Mouse (Mus musculus): ENCODE results near the gene Cpa5. TPM values are rescaled to one million over a fixed set of nuclear protein-coding genes. Genes with fewer than 3 reads are reported as not detected.

Gene Cpa5
- polyA plus RNA-seq, 1 experiment: 89.5 TPM

DNA sequence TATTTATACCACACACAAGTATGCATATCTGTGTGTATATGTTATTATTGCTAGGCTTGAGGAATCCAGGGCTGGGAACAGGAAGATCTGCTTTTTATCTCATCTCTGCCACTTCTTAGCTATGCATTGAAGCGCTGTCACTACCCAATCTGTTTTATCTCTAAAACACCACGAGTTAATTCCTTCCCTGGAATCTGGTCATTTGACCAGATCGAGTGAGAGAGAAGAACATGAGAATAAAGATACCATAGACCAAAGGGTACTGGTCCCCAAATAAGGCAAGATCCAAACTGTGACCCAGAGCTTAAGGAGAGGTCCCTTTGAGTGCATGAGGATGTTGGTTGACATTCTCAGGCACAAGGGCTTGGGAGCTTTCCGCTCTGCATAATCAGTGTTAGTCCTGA lies 11.2 kb downstream of the Cpa5 start:
- TF ChIP-seq POLR2A (IDR thresholded peaks at IDR 0.05; ENCODE audit: control insufficient read depth, low read depth, low read length): no peak
- no peak for TF ChIP-seq CTCF (IDR thresholded peaks at IDR 0.05; ENCODE audit: control insufficient read depth, insufficient read depth, insufficient replicate concordance, low read depth, low read length)
- no peaks in the 10 kb centered on the region for H3K36me3 ChIP-seq (ENCODE audit: control insufficient read depth, insufficient read depth, low read length)
- no peak overlapping the region for H3K27ac ChIP-seq (ENCODE audit: control insufficient read depth, insufficient read depth, low read depth, low read length)
- peaks cover 3% of the 10 kb centered on the region; the same call in 1 of the 2 replicates for H3K4me1 ChIP-seq (ENCODE audit: control insufficient read depth, insufficient read depth, low read length)
- H3K4me3 ChIP-seq (ENCODE audit: control insufficient read depth, low read depth, low read length): no peak overlapping the region
- H3K27me3 ChIP-seq (ENCODE audit: control insufficient read depth, insufficient read depth, low read length): no peaks in the 10 kb centered on the region

DNA sequence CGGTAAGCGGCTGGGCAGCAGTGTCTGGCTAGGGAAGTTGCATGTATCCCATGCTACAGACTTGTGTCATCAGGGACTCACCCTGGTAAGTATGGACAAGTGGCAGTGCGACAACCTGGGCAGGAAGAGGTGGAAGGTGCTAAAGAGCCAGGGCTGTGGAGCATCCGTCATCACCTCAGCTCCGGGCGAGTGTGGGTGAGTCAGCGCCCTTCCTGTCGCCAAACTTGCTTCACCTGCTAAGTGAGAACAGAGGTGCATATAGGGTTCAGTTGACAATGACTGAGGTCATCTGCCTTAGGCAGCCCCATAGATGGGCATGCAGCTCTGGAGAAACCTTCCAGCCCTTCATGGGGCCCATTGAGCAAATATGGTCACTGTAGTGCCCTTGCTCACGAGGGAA lies 14.0 kb downstream of the Cpa5 start:
- H3K27me3 ChIP-seq (ENCODE audit: control insufficient read depth, insufficient read depth, low read length): no peaks in the 10 kb centered on the region
- no peak overlapping the region for H3K4me3 ChIP-seq (ENCODE audit: control insufficient read depth, low read depth, low read length)
- no peaks in the 10 kb centered on the region for H3K4me1 ChIP-seq (ENCODE audit: control insufficient read depth, insufficient read depth, low read length)
- no peak overlapping the region for H3K27ac ChIP-seq (ENCODE audit: control insufficient read depth, insufficient read depth, low read depth, low read length)
- TF ChIP-seq CTCF (IDR thresholded peaks at IDR 0.05; ENCODE audit: control insufficient read depth, insufficient read depth, insufficient replicate concordance, low read depth, low read length): no peak
- TF ChIP-seq POLR2A (IDR thresholded peaks at IDR 0.05; ENCODE audit: control insufficient read depth, low read depth, low read length): no peak
- H3K36me3 ChIP-seq (ENCODE audit: control insufficient read depth, insufficient read depth, low read length): no peaks in the 10 kb centered on the region

DNA sequence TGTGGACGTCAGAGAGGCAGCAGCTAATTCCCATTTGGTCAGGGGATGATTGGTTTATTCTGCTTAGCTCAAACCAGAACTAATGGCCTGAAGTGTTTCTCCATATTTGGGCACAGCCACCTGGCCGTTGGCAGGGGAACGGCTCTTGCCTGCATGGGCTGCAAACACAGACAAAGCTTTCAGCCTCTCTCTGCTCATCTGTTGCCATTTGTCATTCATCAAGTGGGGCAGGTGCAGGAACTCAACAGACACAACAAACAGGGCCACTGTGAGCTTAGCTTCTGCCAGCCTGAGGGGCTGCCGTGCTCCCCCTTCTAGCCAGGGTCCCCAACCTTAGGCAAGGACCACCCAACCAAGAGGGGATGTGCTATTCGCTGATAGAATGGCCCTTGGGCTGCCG lies 17.3 kb downstream of the Cpa5 start:
- no peak overlapping the region for H3K27ac ChIP-seq (ENCODE audit: control insufficient read depth, insufficient read depth, low read depth, low read length)

DNA sequence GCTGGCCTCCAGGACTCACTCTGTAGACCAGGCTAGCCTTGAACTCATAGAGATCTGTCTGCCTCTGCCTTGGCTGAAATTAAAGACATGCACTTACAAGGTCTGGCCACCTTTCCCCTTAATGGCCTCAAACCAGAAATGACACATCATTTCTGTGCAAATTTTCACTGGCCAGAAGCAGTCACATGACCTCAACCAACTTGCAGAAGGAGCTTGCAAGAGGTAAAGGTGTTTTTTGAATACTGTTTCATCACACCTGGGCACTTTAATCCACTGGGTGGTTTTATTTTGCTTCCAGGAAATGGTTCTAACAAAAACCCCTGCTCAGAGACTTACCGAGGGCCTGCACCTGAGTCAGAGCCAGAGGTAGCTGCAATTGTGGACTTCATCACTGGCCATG lies 19.2 kb downstream of the Cpa5 start:
- no peaks in the 10 kb centered on the region for H3K4me1 ChIP-seq (ENCODE audit: control insufficient read depth, insufficient read depth, low read length)
- H3K27me3 ChIP-seq (ENCODE audit: control insufficient read depth, insufficient read depth, low read length): no peaks in the 10 kb centered on the region
- TF ChIP-seq POLR2A (IDR thresholded peaks at IDR 0.05; ENCODE audit: control insufficient read depth, low read depth, low read length): no peak
- TF ChIP-seq CTCF (IDR thresholded peaks at IDR 0.05; ENCODE audit: control insufficient read depth, insufficient read depth, insufficient replicate concordance, low read depth, low read length): no peak
- H3K4me3 ChIP-seq (ENCODE audit: control insufficient read depth, low read depth, low read length): no peak overlapping the region
- H3K36me3 ChIP-seq (ENCODE audit: control insufficient read depth, insufficient read depth, low read length): no peaks in the 10 kb centered on the region
- H3K27ac ChIP-seq (ENCODE audit: control insufficient read depth, insufficient read depth, low read depth, low read length): no peak overlapping the region

More for the DNA sequence above, 17.3 kb downstream of the Cpa5 start:
- Histone ChIP-seq H3K36me3 (ENCODE audit: control insufficient read depth, insufficient read depth, low read length) (no peaks in the 10 kb centered on the region), H3K4me3 (ENCODE audit: control insufficient read depth, low read depth, low read length) (no peak overlapping the region), H3K4me1 (ENCODE audit: control insufficient read depth, insufficient read depth, low read length) (no peaks in the 10 kb centered on the region), H3K27me3 (ENCODE audit: control insufficient read depth, insufficient read depth, low read length) (no peaks in the 10 kb centered on the region)
- TF ChIP-seq CTCF (IDR thresholded peaks at IDR 0.05; ENCODE audit: control insufficient read depth, insufficient read depth, insufficient replicate concordance, low read depth, low read length) (no peak), POLR2A (IDR thresholded peaks at IDR 0.05; ENCODE audit: control insufficient read depth, low read depth, low read length) (no peak)

DNA sequence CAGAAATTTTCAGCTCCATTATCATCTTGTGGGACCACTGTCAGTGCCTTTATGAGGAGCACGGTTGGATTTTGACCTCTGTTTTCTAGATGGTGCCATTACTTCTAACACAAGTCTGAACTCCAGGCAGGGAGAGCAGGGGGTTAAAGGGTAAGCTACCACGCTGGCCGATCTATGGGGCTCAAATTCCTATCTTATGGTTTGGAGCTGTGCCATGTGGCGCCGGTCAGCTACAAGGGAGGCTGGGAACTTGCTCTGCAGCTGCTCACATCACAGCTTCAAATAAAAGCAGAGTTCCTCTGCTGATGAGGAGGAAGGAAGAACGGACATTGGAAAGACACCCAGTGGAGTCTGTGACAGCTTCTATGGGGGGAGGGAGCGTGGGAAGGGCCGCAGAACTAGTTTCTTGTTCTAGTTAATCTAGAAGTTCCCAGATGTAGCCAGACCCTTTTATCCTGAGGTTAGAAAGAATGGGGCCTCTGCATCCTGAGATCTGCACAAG lies 24.6 kb downstream of the Cpa5 start:
- Histone ChIP-seq H3K36me3 (ENCODE audit: control insufficient read depth, insufficient read depth, low read length) (no peaks in the 10 kb centered on the region), H3K27ac (ENCODE audit: control insufficient read depth, insufficient read depth, low read depth, low read length) (no peak overlapping the region), H3K27me3 (ENCODE audit: control insufficient read depth, insufficient read depth, low read length) (no peaks in the 10 kb centered on the region), H3K4me1 (ENCODE audit: control insufficient read depth, insufficient read depth, low read length) (peaks cover 7% of the 10 kb centered on the region), H3K4me3 (ENCODE audit: control insufficient read depth, low read depth, low read length) (no peak overlapping the region)
- TF ChIP-seq CTCF (IDR thresholded peaks at IDR 0.05; ENCODE audit: control insufficient read depth, insufficient read depth, insufficient replicate concordance, low read depth, low read length) (no peak), POLR2A (IDR thresholded peaks at IDR 0.05; ENCODE audit: control insufficient read depth, low read depth, low read length) (no peak)

DNA sequence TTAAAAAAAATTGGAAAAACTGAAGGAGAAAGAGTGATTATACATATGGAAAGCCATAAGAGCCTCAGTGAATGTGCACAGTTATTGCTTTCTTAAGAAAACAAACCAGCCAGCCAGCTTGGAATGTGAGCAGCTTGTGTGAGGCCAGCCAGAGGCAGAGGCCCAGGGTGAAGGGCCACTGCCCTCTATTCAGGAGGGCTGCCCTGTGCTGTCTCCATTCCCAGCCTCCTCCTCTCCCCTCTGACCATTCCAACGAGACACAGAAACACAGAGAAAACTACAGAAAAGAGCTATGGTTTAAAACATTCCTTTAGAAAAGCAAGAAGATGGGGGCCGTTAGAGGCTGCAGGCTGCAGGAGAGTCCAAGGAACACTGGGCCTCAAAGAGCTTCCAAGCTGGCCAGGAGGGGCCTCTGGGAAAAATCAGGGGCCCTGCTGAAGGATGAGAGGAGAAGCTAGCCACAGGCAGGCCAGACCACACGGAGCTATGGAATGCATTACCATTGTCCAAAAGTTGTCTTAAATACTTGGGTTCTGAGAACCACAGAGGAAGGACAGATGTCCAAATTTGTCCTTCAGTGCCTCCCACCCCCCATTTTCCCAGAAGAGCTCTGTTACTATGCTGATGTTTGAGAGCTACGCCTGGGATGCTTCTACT lies 25.5 kb downstream of the Cpa5 start:
- no peaks in the 10 kb centered on the region for H3K27me3 ChIP-seq (ENCODE audit: control insufficient read depth, insufficient read depth, low read length)
- no peak overlapping the region for H3K27ac ChIP-seq (ENCODE audit: control insufficient read depth, insufficient read depth, low read depth, low read length)
- no peak for TF ChIP-seq POLR2A (IDR thresholded peaks at IDR 0.05; ENCODE audit: control insufficient read depth, low read depth, low read length)
- TF ChIP-seq CTCF (IDR thresholded peaks at IDR 0.05; ENCODE audit: control insufficient read depth, insufficient read depth, insufficient replicate concordance, low read depth, low read length): no peak
- peaks cover 8% of the 10 kb centered on the region for H3K4me1 ChIP-seq (ENCODE audit: control insufficient read depth, insufficient read depth, low read length)
- no peaks in the 10 kb centered on the region for H3K36me3 ChIP-seq (ENCODE audit: control insufficient read depth, insufficient read depth, low read length)
- H3K4me3 ChIP-seq (ENCODE audit: control insufficient read depth, low read depth, low read length): no peak overlapping the region

DNA sequence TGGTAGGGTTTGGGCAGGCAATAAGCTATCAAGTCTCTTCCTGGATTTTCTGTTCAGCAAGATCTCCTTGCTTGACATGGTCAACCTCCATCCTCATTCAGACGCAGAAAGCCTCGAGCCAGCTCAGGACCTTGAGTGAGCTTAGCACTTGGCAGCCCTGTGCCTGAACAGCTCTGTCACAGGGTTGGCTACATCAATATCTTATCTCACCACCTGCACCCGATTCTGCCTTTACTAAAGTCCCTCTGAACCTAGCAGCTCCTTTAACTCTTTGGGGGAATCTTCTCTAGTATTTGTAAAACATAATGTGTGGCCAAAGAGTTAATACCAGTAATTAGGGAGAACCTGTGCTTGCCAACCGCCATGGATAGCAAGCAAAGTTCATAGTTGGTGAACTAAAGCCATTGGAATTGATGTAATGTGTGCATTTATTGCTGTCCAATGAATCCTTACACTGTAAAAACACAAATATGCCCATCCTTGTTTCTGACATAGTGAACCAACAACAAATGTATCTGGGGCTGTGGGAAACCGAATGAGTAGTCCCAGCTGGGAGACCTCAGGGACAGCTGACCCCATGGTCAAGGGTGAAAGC lies 28.0 kb downstream of the Cpa5 start, which contains the start of gene Cpa1:
TSS of gene Cpa1 (plus strand) at position 545 of the 595 bp plus-strand sequence.
- Histone ChIP-seq H3K4me3 (ENCODE audit: control insufficient read depth, low read depth, low read length) (no peak within 1 kb of the TSS; the same call in 1 of the 2 replicates), H3K4me1 (ENCODE audit: control insufficient read depth, insufficient read depth, low read length) (peaks cover 8% of the 10 kb centered on the region), H3K27me3 (ENCODE audit: control insufficient read depth, insufficient read depth, low read length) (no peaks in the 10 kb centered on the region), H3K36me3 (ENCODE audit: control insufficient read depth, insufficient read depth, low read length) (no peaks in the 10 kb centered on the region), H3K27ac (ENCODE audit: control insufficient read depth, insufficient read depth, low read depth, low read length) (no peak within 1 kb of the TSS)
- TF ChIP-seq CTCF (IDR thresholded peaks at IDR 0.05; ENCODE audit: control insufficient read depth, insufficient read depth, insufficient replicate concordance, low read depth, low read length) (no peak), POLR2A (IDR thresholded peaks at IDR 0.05; ENCODE audit: control insufficient read depth, low read depth, low read length) (no peak)
